Mouse (Mus musculus) small intestine, adult 2 months (tissue): Measurements from ENCODE around the gene Btbd18.

Source experiments
- CTCF ChIP-seq: fragments of 200-500 bp; IDR thresholded peaks from 2 replicates; pipeline ENCODE4 v1.5.1; 2012; ENCODE audit warnings: low read depth, mild to moderate bottlenecking, control low read depth, inconsistent platforms, low read length, moderate library complexity, mixed read lengths; ENCODE audit not compliant: insufficient replicate concordance, insufficient read length; ENCODE audit errors: extremely low read depth
- POLR2A ChIP-seq: fragments of 200-500 bp; IDR thresholded peaks from 2 replicates; pipeline ENCODE4 v1.6.1; 2012; ENCODE audit warnings: low read depth, mild to moderate bottlenecking, control low read depth, inconsistent platforms, low read length, moderate library complexity

- no peak for TF ChIP-seq POLR2A
- TF ChIP-seq CTCF, result no peak
Observed at GRCm38 (mm10) chr2:84647051-84647568, 11.8 kb upstream of the Btbd18 start.
